Mouse (Mus musculus): ENCODE measurements around the gene Sco1. TPM values are rescaled to one million over a fixed set of nuclear protein-coding genes. Genes with fewer than 3 reads are reported as not detected.

The Sco1 gene
- polyA plus RNA-seq, 1 experiment = not detected

GRCm38 (mm10) chr11:67101713-67102112 lies 49.2 kb downstream of the Sco1 start:
- H3K4me3 ChIP-seq (ENCODE audit: insufficient read depth, low read depth, low read length) = no peak overlapping the region
- H3K4me1 ChIP-seq (ENCODE audit: control insufficient read depth, insufficient read depth, low read length) = no peaks in the 10 kb centered on the region
- H3K27ac ChIP-seq (ENCODE audit: insufficient read depth, low read depth, low read length) = no peak overlapping the region
- TF ChIP-seq POLR2A (IDR thresholded peaks at IDR 0.05; ENCODE audit: insufficient read depth, low read depth, low read length) = no peak
- TF ChIP-seq CTCF (IDR thresholded peaks at IDR 0.05; ENCODE audit: insufficient read depth, low read depth, low read length) = peak; percentile 5; the same call in 1 of the 2 replicates
- 24% methylated on average over 8 of the region's 8 CpGs for WGBS

DNA sequence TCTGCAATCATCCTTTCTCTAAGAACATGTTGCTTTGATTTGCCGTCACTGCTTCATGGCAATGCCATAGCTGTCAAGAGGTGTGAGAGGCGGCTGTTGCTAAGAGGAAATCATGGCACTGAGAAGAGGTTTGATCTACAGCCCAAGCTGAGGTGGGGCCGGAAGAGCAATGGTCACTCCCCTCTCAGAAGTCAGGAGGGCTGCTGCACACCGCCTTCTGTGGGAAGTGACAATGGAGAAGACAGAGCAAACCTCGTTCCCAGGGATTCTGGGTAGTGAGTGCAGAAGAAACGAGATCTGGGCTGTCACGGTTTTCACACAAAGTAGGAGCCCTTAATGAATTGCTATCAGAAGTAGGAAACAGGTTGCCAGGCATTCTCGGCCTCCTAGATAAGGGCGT lies 50.8 kb downstream of the Sco1 start:
- WGBS = 92% methylated on average over 9 of the region's 9 CpGs
- H3K4me3 ChIP-seq (ENCODE audit: insufficient read depth, low read depth, low read length) = no peak overlapping the region
- TF ChIP-seq POLR2A (IDR thresholded peaks at IDR 0.05; ENCODE audit: insufficient read depth, low read depth, low read length) (no peak), CTCF (IDR thresholded peaks at IDR 0.05; ENCODE audit: insufficient read depth, low read depth, low read length) (no peak)
- no peaks in the 10 kb centered on the region for H3K4me1 ChIP-seq (ENCODE audit: control insufficient read depth, insufficient read depth, low read length)
- H3K27ac ChIP-seq (ENCODE audit: insufficient read depth, low read depth, low read length) = no peak overlapping the region

DNA sequence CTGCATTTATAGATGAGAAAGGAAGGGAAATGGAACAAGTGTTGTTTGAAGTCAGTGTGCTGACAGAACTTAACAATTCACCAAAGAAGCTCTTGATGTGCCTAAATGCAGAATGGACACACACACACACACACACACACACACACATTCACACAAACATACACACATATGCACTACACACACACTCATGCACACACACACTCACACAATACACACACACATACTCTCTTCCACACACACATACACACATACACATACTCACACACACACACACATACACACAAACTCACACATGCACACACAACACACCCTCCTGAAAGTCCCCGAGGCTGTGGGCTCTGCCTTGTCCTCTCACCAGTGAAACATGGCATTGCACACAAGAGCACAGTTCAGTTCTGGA lies 51.8 kb downstream of the Sco1 start:
- Histone ChIP-seq H3K4me3 (ENCODE audit: insufficient read depth, low read depth, low read length) (no peak overlapping the region), H3K4me1 (ENCODE audit: control insufficient read depth, insufficient read depth, low read length) (no peaks in the 10 kb centered on the region), H3K27ac (ENCODE audit: insufficient read depth, low read depth, low read length) (no peak overlapping the region)
- WGBS = 82% methylated on average over 1 of the region's 1 CpGs
- TF ChIP-seq POLR2A (IDR thresholded peaks at IDR 0.05; ENCODE audit: insufficient read depth, low read depth, low read length) (no peak), CTCF (IDR thresholded peaks at IDR 0.05; ENCODE audit: insufficient read depth, low read depth, low read length) (no peak)

- H3K4me1 ChIP-seq (ENCODE audit: control insufficient read depth, insufficient read depth, low read length) = no peaks in the 10 kb centered on the region
- H3K4me3 ChIP-seq (ENCODE audit: insufficient read depth, low read depth, low read length) = no peak overlapping the region
- TF ChIP-seq POLR2A (IDR thresholded peaks at IDR 0.05; ENCODE audit: insufficient read depth, low read depth, low read length) = no peak
- TF ChIP-seq CTCF (IDR thresholded peaks at IDR 0.05; ENCODE audit: insufficient read depth, low read depth, low read length) = no peak
- no peak overlapping the region for H3K27ac ChIP-seq (ENCODE audit: insufficient read depth, low read depth, low read length)
- WGBS = 67% methylated on average over 11 of the region's 11 CpGs
Measured at GRCm38 (mm10) chr11:67104714-67105113, 52.2 kb downstream of the Sco1 start.

DNA sequence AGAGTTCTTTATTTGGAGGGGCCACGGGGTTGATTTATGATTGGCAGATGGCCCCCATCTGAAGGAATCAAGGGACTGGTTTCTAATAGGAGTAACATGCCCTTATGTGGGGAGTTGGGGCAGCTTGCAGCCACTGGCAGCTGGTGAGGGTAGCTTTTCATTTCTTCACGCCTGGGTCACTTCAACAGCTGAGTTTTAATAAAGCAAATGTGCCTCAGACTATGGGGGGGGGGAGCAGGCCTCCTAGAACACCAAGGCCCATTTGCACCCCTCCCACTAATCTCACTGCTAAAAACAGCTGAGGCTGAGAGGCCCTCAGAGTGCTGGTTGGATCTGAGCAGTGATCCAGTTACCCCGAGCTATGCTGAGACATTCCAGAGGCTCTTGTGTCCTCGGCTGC lies 53.2 kb downstream of the Sco1 start:
- 83% methylated on average over 4 of the region's 4 CpGs for WGBS

GRCm38 (mm10) chr11:67106973-67107372 lies 54.5 kb downstream of the Sco1 start:
- H3K27ac ChIP-seq (ENCODE audit: insufficient read depth, low read depth, low read length) = no peak overlapping the region
- no peaks in the 10 kb centered on the region for H3K4me1 ChIP-seq (ENCODE audit: control insufficient read depth, insufficient read depth, low read length)
- 90% methylated on average over 10 of the region's 10 CpGs for WGBS
- TF ChIP-seq CTCF (IDR thresholded peaks at IDR 0.05; ENCODE audit: insufficient read depth, low read depth, low read length) (no peak), POLR2A (IDR thresholded peaks at IDR 0.05; ENCODE audit: insufficient read depth, low read depth, low read length) (no peak)
- H3K4me3 ChIP-seq (ENCODE audit: insufficient read depth, low read depth, low read length) = no peak overlapping the region

More for the DNA sequence above, 53.2 kb downstream of the Sco1 start:
- no peak overlapping the region for H3K4me3 ChIP-seq (ENCODE audit: insufficient read depth, low read depth, low read length)
- H3K27ac ChIP-seq (ENCODE audit: insufficient read depth, low read depth, low read length) = no peak overlapping the region
- H3K4me1 ChIP-seq (ENCODE audit: control insufficient read depth, insufficient read depth, low read length) = no peaks in the 10 kb centered on the region
- no peak for TF ChIP-seq POLR2A (IDR thresholded peaks at IDR 0.05; ENCODE audit: insufficient read depth, low read depth, low read length)
- no peak for TF ChIP-seq CTCF (IDR thresholded peaks at IDR 0.05; ENCODE audit: insufficient read depth, low read depth, low read length)

GRCm38 (mm10) chr11:67110168-67110948 lies 57.9 kb downstream of the Sco1 start:
- no peaks in the 10 kb centered on the region for H3K4me1 ChIP-seq (ENCODE audit: control insufficient read depth, insufficient read depth, low read length)
- 29% methylated on average over 5 of the region's 5 CpGs for WGBS
- TF ChIP-seq POLR2A (IDR thresholded peaks at IDR 0.05; ENCODE audit: insufficient read depth, low read depth, low read length) = no peak
- peak; percentile 55 for TF ChIP-seq CTCF (IDR thresholded peaks at IDR 0.05; ENCODE audit: insufficient read depth, low read depth, low read length)
- no peak overlapping the region for H3K4me3 ChIP-seq (ENCODE audit: insufficient read depth, low read depth, low read length)
- no peak overlapping the region for H3K27ac ChIP-seq (ENCODE audit: insufficient read depth, low read depth, low read length)

- no peak for TF ChIP-seq POLR2A (IDR thresholded peaks at IDR 0.05; ENCODE audit: insufficient read depth, low read depth, low read length)
- TF ChIP-seq CTCF (IDR thresholded peaks at IDR 0.05; ENCODE audit: insufficient read depth, low read depth, low read length) = peak; percentile 54; the same call in 1 of the 2 replicates
- no peak overlapping the region for H3K27ac ChIP-seq (ENCODE audit: insufficient read depth, low read depth, low read length)
- H3K4me3 ChIP-seq (ENCODE audit: insufficient read depth, low read depth, low read length) = no peak overlapping the region
- H3K4me1 ChIP-seq (ENCODE audit: control insufficient read depth, insufficient read depth, low read length) = no peaks in the 10 kb centered on the region
- WGBS = 36% methylated on average over 11 of the region's 11 CpGs
Measured at GRCm38 (mm10) chr11:67112019-67112850, 59.8 kb downstream of the Sco1 start.

- Histone ChIP-seq H3K27ac (ENCODE audit: insufficient read depth, low read depth, low read length) (no peak overlapping the region), H3K4me3 (ENCODE audit: insufficient read depth, low read depth, low read length) (no peak overlapping the region), H3K4me1 (ENCODE audit: control insufficient read depth, insufficient read depth, low read length) (no peaks in the 10 kb centered on the region)
- WGBS = 43% methylated on average over 11 of the region's 11 CpGs
- no peak for TF ChIP-seq CTCF (IDR thresholded peaks at IDR 0.05; ENCODE audit: insufficient read depth, low read depth, low read length)
- TF ChIP-seq POLR2A (IDR thresholded peaks at IDR 0.05; ENCODE audit: insufficient read depth, low read depth, low read length) = no peak
Measured at GRCm38 (mm10) chr11:67112851-67113202, 60.4 kb downstream of the Sco1 start.
